Mouse (Mus musculus) megakaryocyte, embryonic 14.5 days (primary cell): ENCODE data around the gene U2af1.

Experiments
- FLI1 ChIP-seq: IDR thresholded peaks from 2 replicates; pipeline ENCODE4 v1.6.1; 2012; ENCODE audit warnings: low read length, inconsistent platforms, mixed read lengths
- GATA1 ChIP-seq: IDR thresholded peaks from 3 replicates; pipeline ENCODE4 v1.6.1; 2012; ENCODE audit warnings: mixed read lengths, low read length, inconsistent platforms, borderline replicate concordance

- TF ChIP-seq GATA1 (no peak), FLI1 (no peak)
Measured at GRCm38 (mm10) chr17:31642331-31642730, 16.4 kb downstream of the U2af1 start.
